Mouse (Mus musculus) liver, embryonic 16.5 days (tissue): Measurements from ENCODE around the gene Ptgr1. TPM values are rescaled to one million over a fixed set of nuclear protein-coding genes. Genes with fewer than 3 reads are reported as not detected.

Experiments
- ATAC-seq: fragments of 200-750 bp; cut with Nextera tagmentation; 2 replicates; pipeline ENCODE4 v1.8.0; 2017; ENCODE audit warnings: low read depth, mild to moderate bottlenecking, moderate number of reproducible peaks, moderate library complexity
- H3K27ac ChIP-seq: fragments of 300-500 bp; sonication (generic); 2 replicates; pipeline ENCODE4 v1.5.1; 2014; ENCODE audit warnings: mild to moderate bottlenecking, low read length
- H3K27me3 ChIP-seq: fragments of 300-500 bp; sonication (generic); 2 replicates; pipeline ENCODE4 v1.6.1; 2014; ENCODE audit warnings: low read depth, low read length, mixed read lengths; ENCODE audit not compliant: control insufficient read depth, insufficient read depth
- H3K36me3 ChIP-seq: fragments of 300-500 bp; sonication (generic); 2 replicates; pipeline ENCODE4 v1.6.1; 2014; ENCODE audit warnings: mild to moderate bottlenecking; ENCODE audit not compliant: control insufficient read depth, insufficient read depth
- H3K4me1 ChIP-seq: fragments of 300-500 bp; sonication (generic); 2 replicates; pipeline ENCODE4 v1.6.1; 2014; ENCODE audit warnings: low read depth, low read length, mixed read lengths; ENCODE audit not compliant: control insufficient read depth
- H3K4me2 ChIP-seq: fragments of 300-500 bp; sonication (generic); 2 replicates; pipeline ENCODE4 v1.6.1; 2014; ENCODE audit warnings: low read depth, low read length, mixed read lengths
- H3K4me3 ChIP-seq: fragments of 300-500 bp; sonication (generic); 2 replicates; pipeline ENCODE4 v1.5.1; 2014; ENCODE audit warnings: low read depth, mild to moderate bottlenecking, low read length
- H3K9ac ChIP-seq: fragments of 300-500 bp; sonication (generic); 2 replicates; pipeline ENCODE4 v1.6.1; 2014; ENCODE audit warnings: low read depth, low read length
- H3K9me3 ChIP-seq: fragments of 300-500 bp; sonication (generic); replicated peaks from 2 replicates; pipeline ENCODE4 v1.6.1; 2016; ENCODE audit warnings: low read length; ENCODE audit not compliant: control insufficient read depth
- WGBS: fragments of 180-500 bp; shearing (Covaris S2); extraction: QIAGEN DNeasy Blood & Tissue Kit; methylation state at CpG from one replicate; pipeline ENCODE4 v1.1.7; 2014; ENCODE audit not compliant: insufficient replicate concordance; 5-methylcytosine and 5-hydroxymethylcytosine counted together
- polyA plus RNA-seq: library from polyadenylated mRNA; unstranded; fragments of >200 nt; fragmentation: Nextera tagmentation; extraction: Ambion mirVana; gene quantifications from 2 replicates; pipeline ENCODE4 v1.2.1, GENCODE M21; 2015

The Ptgr1 gene
- polyA plus RNA-seq, 1 experiment from 2014 or later = 12.2 TPM

DNA sequence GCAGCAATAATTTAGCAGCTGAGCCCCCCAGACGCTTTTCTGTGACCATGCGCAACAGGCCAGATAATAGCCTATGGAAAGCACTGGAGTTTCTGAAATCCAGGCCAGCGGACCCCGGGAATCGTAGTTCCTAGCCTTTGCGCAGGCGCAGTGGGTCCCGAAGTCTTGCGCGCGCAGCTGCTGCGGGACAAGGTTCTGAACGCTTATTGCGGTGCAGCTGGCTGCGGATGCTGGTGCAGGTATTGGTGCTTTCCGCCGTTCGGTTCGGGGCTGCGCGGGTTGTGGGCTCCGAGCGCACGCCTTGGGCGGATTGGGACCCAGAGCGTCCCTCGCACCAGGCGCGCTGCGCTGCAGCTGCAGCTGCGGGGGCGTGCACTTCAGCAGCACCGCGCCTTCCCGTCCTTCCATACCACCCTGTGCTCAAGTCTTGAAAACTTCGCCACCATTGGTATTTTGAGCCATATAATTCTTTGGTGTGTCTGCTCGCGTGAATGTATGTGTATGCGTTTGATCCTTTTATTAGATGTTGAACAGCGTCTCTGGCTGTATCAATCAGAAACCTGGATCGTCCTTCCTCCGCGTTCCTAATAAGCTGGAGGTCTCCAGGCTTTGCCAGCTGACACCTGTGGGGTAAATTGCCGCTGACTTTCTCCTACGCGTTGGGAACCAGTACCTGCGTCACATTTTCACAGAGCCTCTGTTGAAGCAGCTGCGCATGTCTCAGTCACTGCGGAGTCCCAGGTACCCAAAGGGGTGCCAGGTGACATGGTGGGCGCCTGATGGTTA, 43.3 kb downstream of the Ptgr1 start, which contains the start of gene Zkscan16:
Gene Zkscan16, plus strand, starts transcription at position 209 of the 786 bp plus-strand sequence.
- Histone ChIP-seq H3K4me1 (peaks cover 2% of the 10 kb centered on the region; the same call in 1 of the 2 replicates), H3K4me3 (peak within 1 kb of the TSS; percentile 67), H3K27ac (no peak within 1 kb of the TSS), H3K27me3 (peaks cover 21% of the 10 kb centered on the region), H3K9me3 (no peaks in the 10 kb centered on the region), H3K4me2 (peak within 1 kb of the TSS; percentile 82), H3K9ac (peak within 1 kb of the TSS; percentile 27; the same call in 1 of the 2 replicates), H3K36me3 (no peaks in the 10 kb centered on the region)
- ATAC-seq = peak; percentile 21; the same call in 1 of the 2 replicates
- 2% methylated on average over 50 of the region's 50 CpGs for WGBS

GRCm38 (mm10) chr4:58942942-58943341, 44.0 kb downstream of the Ptgr1 start:
- peaks cover 21% of the 10 kb centered on the region for H3K27me3 ChIP-seq
- H3K9me3 ChIP-seq = no peaks in the 10 kb centered on the region
- no peaks in the 10 kb centered on the region for H3K36me3 ChIP-seq
- H3K4me3 ChIP-seq = peak overlapping the region; percentile 67
- ATAC-seq = no peak
- H3K9ac ChIP-seq = peak overlapping the region; percentile 6; the same call in 1 of the 2 replicates
- no peak overlapping the region for H3K27ac ChIP-seq
- WGBS = 57% methylated on average over 4 of the region's 4 CpGs
- peak overlapping the region; percentile 82 for H3K4me2 ChIP-seq
- H3K4me1 ChIP-seq = peaks cover 2% of the 10 kb centered on the region; the same call in 1 of the 2 replicates

DNA sequence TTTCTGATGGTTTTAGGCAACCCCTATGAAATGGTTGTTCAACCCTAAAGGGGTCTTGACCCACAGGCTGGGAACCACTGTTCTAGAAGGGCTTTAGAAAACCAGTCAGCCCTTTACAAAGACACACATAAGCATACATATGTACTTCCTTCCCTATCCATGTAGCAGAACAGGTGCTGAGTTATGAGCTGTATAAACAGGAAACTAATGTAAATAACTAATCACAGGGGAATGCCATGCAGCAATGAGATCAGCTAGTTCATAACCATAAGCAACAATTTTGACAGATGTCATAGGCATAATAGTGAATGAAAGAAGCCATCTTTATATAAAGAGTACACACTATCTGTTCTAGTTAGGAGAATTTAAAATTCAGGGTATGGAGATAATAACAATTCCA, 45.3 kb downstream of the Ptgr1 start:
- no peak overlapping the region for H3K27ac ChIP-seq
- no peak for ATAC-seq

GRCm38 (mm10) chr4:58935846-58936245, 51.1 kb downstream of the Ptgr1 start:
- H3K4me1 ChIP-seq = 0 out of 2 replicates have a peak, but pooled peaks cover 2% of the 10 kb centered on the region
- no peak overlapping the region for H3K4me3 ChIP-seq
- H3K4me2 ChIP-seq = no peak overlapping the region
- ATAC-seq = no peak
- no peaks in the 10 kb centered on the region for H3K36me3 ChIP-seq
- no peaks in the 10 kb centered on the region for H3K9me3 ChIP-seq
- no peak overlapping the region for H3K9ac ChIP-seq
- H3K27me3 ChIP-seq = no peaks in the 10 kb centered on the region
- H3K27ac ChIP-seq = no peak overlapping the region
- 67% methylated on average over 3 of the region's 3 CpGs for WGBS

More for the DNA sequence above, 45.3 kb downstream of the Ptgr1 start:
- no peak overlapping the region for H3K4me3 ChIP-seq
- no peak overlapping the region for H3K9ac ChIP-seq
- H3K27me3 ChIP-seq = peaks cover 21% of the 10 kb centered on the region
- H3K4me1 ChIP-seq = peaks cover 2% of the 10 kb centered on the region; the same call in 1 of the 2 replicates
- no peaks in the 10 kb centered on the region for H3K9me3 ChIP-seq
- H3K36me3 ChIP-seq = no peaks in the 10 kb centered on the region
- no peak overlapping the region for H3K4me2 ChIP-seq

- Histone ChIP-seq H3K27me3 (no peaks in the 10 kb centered on the region), H3K9me3 (no peaks in the 10 kb centered on the region), H3K4me2 (no peak overlapping the region; the same call in 1 of the 2 replicates), H3K4me3 (no peak overlapping the region), H3K36me3 (no peaks in the 10 kb centered on the region), H3K9ac (no peak overlapping the region), H3K4me1 (0 out of 2 replicates have a peak, but pooled peaks cover 2% of the 10 kb centered on the region), H3K27ac (no peak overlapping the region)
- ATAC-seq = peak; percentile 89
- 28% methylated on average over 15 of the region's 15 CpGs for WGBS
These were observed 52.0 kb downstream of the Ptgr1 start for GRCm38 (mm10) chr4:58934746-58935476.

DNA sequence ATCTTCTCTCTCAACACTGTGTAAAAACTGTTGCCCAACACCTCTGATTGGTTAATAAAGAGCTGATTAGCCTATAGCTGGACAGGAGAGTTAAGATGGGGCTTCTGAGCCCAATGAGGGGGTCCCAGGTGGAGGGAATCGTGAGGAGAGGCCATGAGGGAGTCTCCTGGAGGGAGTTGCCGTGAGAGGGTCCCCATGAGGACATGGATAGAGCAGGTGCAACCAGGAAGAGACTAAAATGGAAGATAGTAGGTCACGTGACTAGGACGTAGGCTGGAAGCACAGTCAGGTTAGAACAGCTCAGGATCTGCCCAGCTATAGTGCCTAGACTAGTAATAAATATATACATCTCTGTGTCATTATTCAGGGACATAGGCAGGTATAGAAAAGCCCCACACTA, 52.6 kb downstream of the Ptgr1 start:
- Histone ChIP-seq H3K27ac (no peak overlapping the region), H3K4me2 (no peak overlapping the region), H3K4me3 (no peak overlapping the region), H3K4me1 (0 out of 2 replicates have a peak, but pooled peaks cover 2% of the 10 kb centered on the region), H3K27me3 (no peaks in the 10 kb centered on the region), H3K9me3 (no peaks in the 10 kb centered on the region), H3K36me3 (no peaks in the 10 kb centered on the region), H3K9ac (no peak overlapping the region)
- WGBS = 47% methylated on average over 4 of the region's 4 CpGs
- ATAC-seq = no peak

- H3K27me3 ChIP-seq = no peaks in the 10 kb centered on the region
- no peak overlapping the region for H3K27ac ChIP-seq
- no peaks in the 10 kb centered on the region for H3K9me3 ChIP-seq
- H3K9ac ChIP-seq = no peak overlapping the region
- ATAC-seq = no peak
- H3K4me1 ChIP-seq = 0 out of 2 replicates have a peak, but pooled peaks cover 2% of the 10 kb centered on the region
- H3K4me2 ChIP-seq = no peak overlapping the region
- no peaks in the 10 kb centered on the region for H3K36me3 ChIP-seq
- H3K4me3 ChIP-seq = no peak overlapping the region
- WGBS = 64% methylated on average over 6 of the region's 6 CpGs
These were observed 54.4 kb downstream of the Ptgr1 start for GRCm38 (mm10) chr4:58932541-58932940.

- Histone ChIP-seq H3K27me3 (0 out of 2 replicates have a peak, but pooled peaks cover 2% of the 10 kb centered on the region), H3K27ac (no peak overlapping the region), H3K9me3 (no peaks in the 10 kb centered on the region), H3K4me2 (no peak overlapping the region), H3K9ac (no peak overlapping the region), H3K36me3 (no peaks in the 10 kb centered on the region), H3K4me3 (no peak overlapping the region), H3K4me1 (no peaks in the 10 kb centered on the region)
- ATAC-seq = no peak
- 54% methylated on average over 3 of the region's 3 CpGs for WGBS
These were observed 59.3 kb downstream of the Ptgr1 start for GRCm38 (mm10) chr4:58927661-58928060.
